Mouse (Mus musculus): ENCODE measurements around the gene Entpd8. TPM values are rescaled to one million over a fixed set of nuclear protein-coding genes. Genes with fewer than 3 reads are reported as not detected.

The Entpd8 gene
- total RNA-seq, 2 experiments from 2014 or later = not detected

Small RNAs within 50 kb of the gene (microRNA-seq; reads per million reads assigned to microRNA genes)
- gene Gm24328 = 0 reads per million in 2 experiments
- gene Mir7664 = 0 to 0.35 reads per million in 2 experiments

Other genes with a start within 250 kb of the Entpd8 start
- 10 to 100 TPM; 59.3 to 65.3 TPM for gene Ehmt1, start 160.7 kb upstream of the Entpd8 start, total RNA-seq (2021)
- 10 to 100 TPM in 1 of 2 experiments, 1 to 10 TPM in 1; 9.6 to 10.9 TPM for gene Arrdc1, start 145.1 kb upstream of the Entpd8 start, total RNA-seq (2021)
- gene Zmynd19, start 130.5 kb upstream of the Entpd8 start, total RNA-seq (2021) = 10 to 100 TPM; 26.6 to 32.1 TPM
- gene Dph7, start 117.9 kb upstream of the Entpd8 start, total RNA-seq (2021) = 1 to 10 TPM; 8.6 to 8.8 TPM
- 10 to 100 TPM; 78.3 to 79.7 TPM for gene Mrpl41, start 105.2 kb upstream of the Entpd8 start, total RNA-seq (2021)
- gene Pnpla7, start 104.3 kb upstream of the Entpd8 start, total RNA-seq (2021) = 10 to 100 TPM; 13.5 to 13.7 TPM
- gene Nsmf, start 25.9 kb upstream of the Entpd8 start, total RNA-seq (2021) = 10 to 100 TPM; 45.8 to 47.8 TPM
- gene Noxa1, start 14.8 kb downstream of the Entpd8 start, total RNA-seq (2021) = not detected
- 10 to 100 TPM; 31.2 to 33.4 TPM for gene Nrarp, start 100.5 kb downstream of the Entpd8 start, total RNA-seq (2021)
- gene Tor4a, start 116.6 kb downstream of the Entpd8 start, total RNA-seq (2021) = 1 to 10 TPM; 4.4 to 5.8 TPM
- gene Nelfb, start 131.2 kb downstream of the Entpd8 start, total RNA-seq (2021) = 10 to 100 TPM; 43.4 to 44.5 TPM
- not detected for gene Stpg3, start 134.3 kb downstream of the Entpd8 start, total RNA-seq (2021)
- gene Fam166a, start 138.4 kb downstream of the Entpd8 start, total RNA-seq (2021) = not detected
- gene Tubb4b, start 144.4 kb downstream of the Entpd8 start, total RNA-seq (2021) = 100 to 1,000 TPM; 415 to 442 TPM
- gene Slc34a3, start 154.1 kb downstream of the Entpd8 start, total RNA-seq (2021) = not detected
- not detected for gene Rnf224, start 156.5 kb downstream of the Entpd8 start, total RNA-seq (2021)
- gene Rnf208, start 162.0 kb downstream of the Entpd8 start, total RNA-seq (2021) = 1 to 10 TPM; 1.5 to 3.0 TPM
- not detected for gene Cysrt1, start 162.1 kb downstream of the Entpd8 start, total RNA-seq (2021)
- gene AL732309.1, start 166.6 kb downstream of the Entpd8 start, total RNA-seq (2021) = 1 to 10 TPM; 1.3 to 1.8 TPM
- 10 to 100 TPM; 16.9 to 18.1 TPM for gene Tmem203, start 175.1 kb downstream of the Entpd8 start, total RNA-seq (2021)
- gene Tprn, start 182.3 kb downstream of the Entpd8 start, total RNA-seq (2021) = 1 to 10 TPM; 4.9 to 5.7 TPM
- gene Ssna1, start 192.1 kb downstream of the Entpd8 start, total RNA-seq (2021) = 10 to 100 TPM; 60.0 to 62.0 TPM
- gene Anapc2, start 192.2 kb downstream of the Entpd8 start, total RNA-seq (2021) = 10 to 100 TPM; 49.7 to 53.1 TPM
- gene Tmem210, start 207.8 kb downstream of the Entpd8 start, total RNA-seq (2021) = not detected
- gene Lrrc26, start 209.6 kb downstream of the Entpd8 start, total RNA-seq (2021) = not detected
- gene Grin1, start 238.9 kb downstream of the Entpd8 start, total RNA-seq (2021) = not detected

Data from heart, postnatal 4 days (tissue).